Mouse (Mus musculus): Measurements from ENCODE around the gene Cntnap5c.

The Cntnap5c gene

DNA sequence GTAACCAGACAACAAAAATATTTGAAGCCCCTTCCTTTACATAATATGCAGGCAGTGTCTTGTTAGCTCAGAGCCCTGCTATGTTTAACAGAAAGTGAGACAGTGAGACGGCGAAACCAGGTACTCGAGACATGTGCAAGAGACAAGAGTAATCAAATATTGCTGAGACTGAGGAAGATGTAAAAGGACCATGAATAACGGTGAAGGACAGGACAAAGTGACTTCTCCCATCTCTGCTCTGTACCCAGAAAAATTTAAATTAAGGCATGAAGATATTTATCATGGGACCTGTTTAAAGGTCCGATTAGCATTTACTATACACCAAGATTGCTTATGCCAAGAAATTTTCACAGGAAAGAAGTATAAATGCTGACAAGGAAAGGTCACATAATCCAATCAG, 233.5 kb downstream of the Cntnap5c start:
- in situ Hi-C loops (cut with MboI; ENCODE audit: low sequenced_read_pairs): no loop called here

DNA sequence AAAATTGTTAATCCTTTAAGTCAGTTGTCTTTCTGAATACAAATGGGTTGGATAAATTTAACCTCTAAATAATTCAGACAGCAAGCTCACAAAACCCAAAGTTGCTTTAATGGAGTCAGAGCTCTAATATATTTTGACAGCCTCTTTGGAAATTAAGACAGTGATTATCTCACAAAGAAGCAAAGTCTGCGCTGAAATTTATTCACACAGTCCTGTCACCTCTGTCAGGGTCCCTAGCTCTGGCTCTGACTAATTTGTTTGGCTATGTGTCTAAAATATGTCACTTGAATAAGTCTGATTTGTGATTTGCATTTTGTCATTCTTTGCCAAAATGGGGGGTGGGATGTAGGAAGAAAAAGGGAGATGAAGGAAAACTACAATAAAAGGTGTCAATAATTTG, 234.0 kb downstream of the Cntnap5c start:
- in situ Hi-C loops (cut with MboI; ENCODE audit: low sequenced_read_pairs): no loop called here

DNA sequence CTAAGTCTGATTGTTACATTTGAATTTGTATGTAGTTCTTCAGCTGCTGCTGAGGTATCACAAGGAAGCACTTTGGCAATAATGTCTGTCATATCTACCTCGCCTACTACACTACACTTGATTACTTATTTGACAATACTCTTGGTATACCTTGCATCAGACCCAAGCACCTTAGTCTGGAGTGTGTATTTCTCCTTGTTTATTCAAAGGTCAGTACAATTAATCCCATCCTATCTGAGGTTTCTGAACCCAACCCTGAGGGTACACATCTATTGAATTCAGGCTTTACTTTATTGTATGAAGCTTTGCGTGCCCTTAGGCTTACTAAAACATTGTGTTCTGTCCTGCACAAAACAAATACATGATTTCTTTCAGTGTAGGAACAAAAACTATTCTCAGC, 235.1 kb downstream of the Cntnap5c start:
- in situ Hi-C loops (cut with MboI; ENCODE audit: low sequenced_read_pairs): no loop called here

DNA sequence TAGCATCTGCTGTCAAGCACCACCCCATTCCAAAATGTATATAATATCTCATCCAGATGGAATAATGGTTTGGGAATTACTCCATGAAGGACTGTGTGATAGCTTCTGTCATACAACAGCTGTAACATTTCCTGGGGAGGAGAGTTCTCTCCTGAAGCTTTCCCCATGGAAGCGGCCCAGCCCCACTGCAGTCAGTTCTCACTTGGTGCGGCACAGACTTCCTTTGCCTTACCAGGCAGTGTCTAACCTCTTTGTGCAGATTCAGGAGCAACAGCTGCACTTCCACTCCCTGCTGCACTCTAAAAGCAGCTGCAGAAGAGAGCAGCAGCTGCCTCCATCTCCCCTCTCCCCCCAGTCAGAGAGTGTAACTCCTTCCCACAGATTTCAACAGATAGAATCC, 271.8 kb downstream of the Cntnap5c start:
- in situ Hi-C loops (cut with MboI; ENCODE audit: low sequenced_read_pairs): no loop called here

DNA sequence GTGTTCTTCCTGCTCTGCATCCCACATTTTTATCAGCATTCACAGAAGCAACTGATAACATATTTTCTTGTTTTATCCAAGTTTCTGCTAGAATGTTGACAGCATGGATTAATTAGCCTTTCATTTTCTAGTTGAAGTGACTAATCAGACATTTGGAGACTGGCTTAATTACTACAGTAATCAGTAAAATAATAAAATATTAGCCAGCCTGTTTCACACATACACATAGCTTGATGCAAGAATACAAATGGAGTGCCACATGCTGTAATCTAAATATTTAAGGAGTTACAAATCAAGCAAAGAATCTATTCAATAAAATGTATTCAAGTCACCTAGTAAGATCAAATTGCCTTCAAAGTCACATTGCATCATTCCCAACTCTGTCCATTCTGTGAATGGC, 275.8 kb downstream of the Cntnap5c start:
- in situ Hi-C loops (cut with MboI; ENCODE audit: low sequenced_read_pairs): no loop called here

DNA sequence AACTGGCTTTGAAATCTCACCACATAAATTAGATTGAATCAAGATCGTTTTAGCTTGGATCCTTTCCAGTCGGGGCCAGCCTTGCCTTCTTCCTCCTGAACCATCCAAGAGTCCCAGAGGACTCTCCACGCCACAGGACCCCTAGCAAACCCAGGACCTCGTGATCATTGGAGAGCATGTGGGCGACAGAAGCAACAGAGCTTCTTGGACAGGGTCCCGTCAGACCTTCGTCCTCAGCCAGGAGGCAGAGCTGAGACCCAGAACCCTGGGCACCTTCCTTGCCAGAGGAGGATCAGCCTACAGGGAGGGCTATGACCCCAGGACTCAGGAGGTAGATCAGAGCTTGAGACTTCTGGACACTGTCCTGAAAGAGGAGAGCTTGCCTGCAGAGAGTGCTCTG, 300.5 kb downstream of the Cntnap5c start:
- in situ Hi-C loops (cut with MboI; ENCODE audit: low sequenced_read_pairs): no loop called here

DNA sequence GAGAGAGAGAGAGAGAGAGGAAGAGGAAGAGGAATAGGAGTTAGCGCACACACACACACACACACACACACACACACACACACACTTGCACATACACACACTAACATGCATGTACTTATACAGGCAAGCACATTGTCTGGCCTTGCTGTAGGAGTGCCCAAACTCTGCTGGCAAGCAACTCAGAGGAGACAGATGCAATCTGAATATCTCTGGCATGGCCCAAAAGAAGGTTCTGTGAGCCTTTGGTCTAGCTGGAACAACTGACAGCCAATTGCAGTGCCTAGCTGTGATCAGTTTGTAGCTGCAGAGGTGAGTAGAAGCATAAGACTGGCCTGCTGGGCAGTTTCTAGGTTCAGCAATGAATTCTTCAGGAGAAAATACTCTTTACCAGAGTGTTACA, 313.3 kb downstream of the Cntnap5c start:
- in situ Hi-C loops (cut with MboI; ENCODE audit: low sequenced_read_pairs): no loop called here

DNA sequence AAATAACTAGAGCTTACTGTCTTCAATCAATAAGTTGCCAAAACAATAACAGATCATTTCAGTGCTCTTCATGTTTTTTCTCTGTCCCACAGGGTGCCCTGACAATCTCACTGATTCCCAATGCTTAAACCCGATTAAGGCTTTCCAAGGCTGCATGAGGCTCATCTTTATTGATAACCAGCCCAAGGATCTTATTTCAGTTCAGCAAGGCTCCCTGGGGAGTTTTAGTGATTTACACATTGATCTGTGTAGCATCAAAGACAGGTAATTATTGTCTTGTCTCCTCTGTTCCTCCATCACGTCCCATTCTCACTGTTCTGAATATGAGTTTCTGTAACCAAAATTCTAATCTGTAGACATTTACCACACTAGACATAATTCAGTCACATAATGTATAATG, 335.1 kb downstream of the Cntnap5c start:
- in situ Hi-C loops (cut with MboI; ENCODE audit: low sequenced_read_pairs): no loop called here

DNA sequence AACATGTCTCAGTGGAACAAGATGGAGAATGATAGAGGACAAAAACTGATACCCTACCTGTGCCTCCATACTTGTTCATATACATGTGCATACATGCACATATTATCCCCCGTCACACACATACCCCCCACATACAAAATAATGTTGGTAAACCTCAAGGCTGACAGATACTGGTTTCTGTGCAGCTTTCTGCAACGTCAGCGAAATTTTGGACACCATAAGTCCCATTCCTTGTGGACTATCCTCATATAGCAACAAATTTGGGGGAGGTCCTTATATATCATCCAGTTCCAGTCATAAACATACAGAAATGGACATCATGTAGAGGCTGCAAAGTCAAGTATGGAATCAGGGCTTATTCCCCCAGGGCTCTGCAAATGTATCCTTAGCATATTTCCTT, 338.5 kb downstream of the Cntnap5c start:
- in situ Hi-C loops (cut with MboI; ENCODE audit: low sequenced_read_pairs): no loop called here

DNA sequence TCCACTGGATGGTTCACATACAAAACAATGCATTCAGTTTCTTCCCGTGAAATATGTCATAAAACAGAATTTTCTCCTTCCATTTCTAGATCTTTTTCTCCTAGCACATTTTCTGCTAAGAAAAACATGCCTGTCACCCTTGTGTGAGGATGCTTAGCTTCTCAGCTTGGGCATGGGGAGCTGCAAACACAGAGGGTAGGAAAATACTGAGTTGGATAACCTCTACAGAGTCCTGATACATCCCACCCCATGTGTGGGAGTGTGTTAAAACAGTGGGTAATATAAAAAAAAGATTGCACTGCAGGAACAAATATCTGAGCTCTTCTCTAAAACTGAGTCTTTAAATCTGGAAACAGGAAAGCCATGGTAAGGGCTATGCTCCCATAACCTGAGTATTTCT, 339.0 kb downstream of the Cntnap5c start:
- in situ Hi-C loops (cut with MboI; ENCODE audit: low sequenced_read_pairs): no loop called here

DNA sequence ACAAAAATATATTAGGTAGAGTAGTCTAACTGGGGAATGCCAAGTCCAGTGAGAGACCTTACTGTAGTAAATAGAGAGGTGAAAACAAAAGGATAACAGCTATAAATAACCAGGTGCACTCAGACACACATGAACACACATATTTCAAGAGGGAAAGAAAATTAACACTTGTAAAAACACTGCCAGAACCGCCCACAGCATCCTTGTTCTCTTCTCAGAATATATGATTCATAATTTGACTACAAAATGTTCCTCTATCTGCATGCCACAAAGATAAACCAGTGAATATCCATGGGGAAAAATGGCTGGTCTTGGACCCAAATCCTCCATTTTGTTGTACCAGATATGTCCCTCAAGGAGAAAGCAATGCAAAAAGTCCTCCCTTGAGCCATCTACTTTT, 417.8 kb downstream of the Cntnap5c start:
- in situ Hi-C loops (cut with MboI; ENCODE audit: low sequenced_read_pairs): no loop called here

DNA sequence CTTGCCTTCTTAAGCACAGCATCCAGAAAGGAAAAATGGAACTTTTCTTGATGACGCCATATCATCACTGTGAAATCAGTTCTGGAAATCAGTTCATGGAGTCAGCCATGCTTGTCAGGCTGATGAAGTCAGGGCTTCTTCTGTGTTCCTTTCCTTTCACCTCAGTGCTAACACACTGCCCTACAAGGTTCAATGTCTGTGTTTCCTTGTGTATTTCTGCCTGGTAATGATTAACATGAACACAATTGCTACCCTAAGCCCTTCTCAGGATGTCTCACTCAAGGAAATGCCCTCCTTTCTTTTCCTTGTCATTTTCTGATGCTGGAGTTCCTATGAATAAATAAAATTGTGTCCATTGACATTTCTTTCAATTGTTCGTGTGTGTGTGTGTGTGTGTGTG, 431.8 kb downstream of the Cntnap5c start:
- in situ Hi-C loops (cut with MboI; ENCODE audit: low sequenced_read_pairs): no loop called here

DNA sequence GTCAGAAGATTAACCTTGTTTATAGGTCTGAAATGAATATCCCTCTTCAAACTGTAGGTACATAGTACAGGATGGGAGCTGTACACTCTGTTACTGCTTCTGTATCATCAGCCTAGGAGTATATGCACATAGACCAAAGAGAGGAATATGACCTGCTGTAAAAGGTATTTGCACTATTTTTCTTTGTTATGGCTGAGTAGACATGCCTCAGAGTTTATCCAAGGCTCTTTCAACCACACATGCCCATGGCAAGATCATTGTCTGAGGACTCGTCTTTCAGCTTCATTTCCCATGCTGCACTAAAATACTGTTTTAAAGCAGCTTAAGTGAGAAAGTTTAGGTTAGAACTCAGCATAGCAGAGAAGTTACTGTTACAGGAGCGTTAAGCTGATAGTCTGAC, 498.7 kb downstream of the Cntnap5c start:
- in situ Hi-C loops (cut with MboI; ENCODE audit: low sequenced_read_pairs): no loop called here

DNA sequence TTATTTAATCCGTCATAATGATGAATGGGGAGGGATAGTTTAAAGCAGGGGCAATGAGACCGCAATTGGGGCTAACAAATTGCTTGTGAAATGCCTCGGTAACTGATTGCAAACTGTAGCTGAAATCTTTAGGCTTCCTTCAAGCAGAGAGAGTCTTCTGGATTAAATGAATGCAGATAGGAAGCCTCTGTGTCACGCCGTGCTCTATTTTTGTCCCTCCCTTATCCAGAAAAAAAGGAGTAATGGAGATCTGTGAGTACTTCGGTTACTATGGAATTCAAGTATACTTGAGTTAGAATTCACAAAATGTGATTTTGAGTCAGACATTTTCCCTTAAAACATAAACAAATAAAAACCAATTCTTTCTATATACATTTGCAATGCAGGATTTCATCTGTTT, 581.9 kb downstream of the Cntnap5c start:
- in situ Hi-C loops (cut with MboI; ENCODE audit: low sequenced_read_pairs): no loop called here

DNA sequence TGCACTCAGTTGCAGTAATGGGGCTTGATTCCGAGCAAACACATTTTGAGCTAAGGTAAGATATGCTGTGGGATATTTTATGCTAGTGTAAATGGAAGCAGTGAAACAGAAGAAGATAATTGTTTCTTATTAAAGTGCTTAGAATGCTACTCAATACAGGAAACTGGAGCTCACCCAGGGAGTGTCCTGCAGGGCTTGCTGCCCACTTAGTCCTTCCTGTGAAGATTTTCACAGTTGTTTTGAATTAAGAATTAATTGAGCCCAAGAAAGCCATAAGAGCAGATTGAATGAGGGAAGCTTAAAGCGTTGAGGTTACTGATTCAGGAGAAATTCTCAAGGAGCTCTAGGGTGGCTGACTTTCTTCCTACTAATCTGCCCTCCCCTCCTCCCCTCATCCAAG, 586.9 kb downstream of the Cntnap5c start:
- in situ Hi-C loops (cut with MboI; ENCODE audit: low sequenced_read_pairs): no loop called here

DNA sequence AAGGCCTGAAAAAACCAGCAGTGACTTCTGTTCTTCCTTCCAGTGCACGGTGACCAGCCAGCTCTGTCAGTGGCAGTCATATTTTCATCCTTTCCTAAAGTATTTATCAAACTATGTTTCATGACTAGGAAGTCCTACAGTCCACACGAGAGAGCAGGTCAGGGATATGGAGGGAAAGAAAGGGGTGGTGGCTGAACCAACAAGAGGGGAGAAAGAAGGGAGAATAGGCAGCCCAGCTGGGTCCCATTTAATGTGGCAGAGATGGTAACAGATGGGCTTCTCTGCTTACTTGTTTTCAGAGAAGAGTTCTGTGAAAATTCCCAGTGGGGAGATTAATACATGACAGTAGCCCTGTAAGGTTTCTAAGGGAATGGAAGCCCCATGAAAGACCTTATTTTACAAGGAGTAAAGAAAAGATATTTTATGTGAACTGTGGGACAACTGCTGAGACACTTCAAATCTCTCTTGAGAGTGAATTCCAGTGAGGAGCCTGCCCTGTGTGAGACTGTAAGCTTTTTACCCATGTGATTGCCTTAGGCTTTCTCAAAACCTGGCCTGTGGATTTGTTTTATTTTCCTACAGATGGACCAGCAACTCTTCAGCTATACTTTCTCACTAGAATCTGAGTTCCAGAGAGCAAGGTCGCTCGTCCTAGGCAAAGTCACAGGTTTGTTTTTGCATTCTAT, 594.4 kb downstream of the Cntnap5c start:
- in situ Hi-C loops (cut with MboI; ENCODE audit: low sequenced_read_pairs): no loop called here

DNA sequence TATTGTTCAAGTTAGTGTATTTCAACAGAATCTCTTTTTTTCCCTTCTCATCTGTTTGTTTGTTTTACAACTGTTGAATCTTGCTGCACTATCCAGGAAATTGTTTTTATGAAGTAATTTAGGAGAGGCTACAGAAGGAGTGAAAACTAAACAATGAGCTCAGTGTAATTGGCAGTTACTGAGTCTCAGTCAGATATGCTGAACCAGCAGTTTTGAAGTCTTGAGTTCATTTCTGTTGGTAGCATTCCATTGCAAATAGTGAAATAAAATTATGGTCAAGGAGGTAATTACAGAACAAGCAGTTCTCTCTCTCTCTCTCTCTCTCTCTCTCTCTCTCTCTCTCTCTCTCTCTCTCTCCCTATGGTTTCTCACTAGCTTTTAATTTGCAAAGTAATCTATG, 600.7 kb downstream of the Cntnap5c start:
- in situ Hi-C loops (cut with MboI; ENCODE audit: low sequenced_read_pairs): no loop called here

DNA sequence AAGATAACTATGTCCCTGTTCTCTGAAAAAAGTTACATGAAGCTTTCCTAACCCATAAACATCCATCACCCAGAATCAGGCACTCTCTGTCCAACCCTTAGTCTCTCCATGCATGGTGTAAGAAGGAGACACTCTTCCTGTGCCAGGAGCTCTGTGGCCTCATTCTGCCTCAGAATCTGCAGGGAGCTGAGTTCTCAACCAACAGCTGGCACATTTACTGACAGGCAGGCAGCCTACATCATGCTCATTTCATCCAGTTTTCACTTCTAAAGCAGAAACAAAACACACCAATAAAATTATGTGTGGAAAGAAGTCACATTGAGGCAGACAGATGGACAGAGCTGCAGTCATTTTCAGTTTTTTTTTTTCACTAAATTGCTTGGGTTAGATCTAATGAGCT, 638.4 kb downstream of the Cntnap5c start:
- in situ Hi-C loops (cut with MboI; ENCODE audit: low sequenced_read_pairs): no loop called here

DNA sequence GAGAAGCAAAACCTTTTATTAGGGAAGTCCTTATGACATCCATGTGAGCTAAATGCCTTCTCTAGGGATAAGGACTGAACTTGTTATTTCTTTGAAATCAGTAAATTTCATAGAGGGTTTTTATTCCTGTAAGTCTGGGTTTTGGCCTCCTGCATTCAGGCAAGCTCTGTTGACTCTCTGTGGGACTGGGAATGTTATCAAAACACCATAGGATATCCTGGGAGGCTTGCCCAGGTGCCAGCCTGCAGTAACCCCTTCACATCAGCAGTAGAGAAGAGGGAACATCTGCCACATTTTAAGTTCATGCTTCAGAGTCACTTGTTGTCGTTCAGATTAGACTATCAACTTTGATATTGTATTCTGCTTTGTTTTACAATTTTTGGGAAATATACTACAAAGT, 639.4 kb downstream of the Cntnap5c start:
- in situ Hi-C loops (cut with MboI; ENCODE audit: low sequenced_read_pairs): no loop called here

DNA sequence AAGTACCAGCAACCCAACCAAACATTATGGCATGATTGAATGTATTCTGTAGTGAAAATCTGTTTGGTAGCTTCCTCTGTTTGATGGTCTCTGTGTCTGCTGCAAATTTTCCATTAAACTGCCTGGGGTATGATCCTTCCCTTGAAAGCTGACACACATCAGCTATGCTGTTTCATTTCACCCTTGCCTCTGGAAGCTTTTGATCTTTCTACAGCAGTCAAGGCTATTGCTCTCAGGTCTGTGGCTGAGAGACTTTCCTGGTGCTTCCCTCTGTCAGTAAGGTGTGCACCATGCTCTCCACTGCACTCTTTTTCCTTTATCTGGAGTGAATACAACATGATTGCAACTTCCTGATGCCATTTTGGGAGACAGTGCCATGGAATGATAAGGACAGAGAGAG, 668.1 kb downstream of the Cntnap5c start:
- in situ Hi-C loops (cut with MboI; ENCODE audit: low sequenced_read_pairs): no loop called here
